Mouse (Mus musculus) megakaryocyte, embryonic 14.5 days (primary cell): ENCODE results near the gene Phf6.

Experiments used
- FLI1 ChIP-seq: IDR thresholded peaks from 2 replicates; pipeline ENCODE4 v1.6.1; 2012; ENCODE audit warnings: low read length, inconsistent platforms, mixed read lengths
- GATA1 ChIP-seq: IDR thresholded peaks from 3 replicates; pipeline ENCODE4 v1.6.1; 2012; ENCODE audit warnings: mixed read lengths, low read length, inconsistent platforms, borderline replicate concordance

GRCm38 (mm10) chrX:52926726-52927125, 14.7 kb downstream of the Phf6 start:
- TF ChIP-seq GATA1 = no peak
- no peak for TF ChIP-seq FLI1
